Mouse (Mus musculus) kidney, embryonic 14.5 days (tissue): Measurements from ENCODE around the gene Clec16a. TPM values are rescaled to one million over a fixed set of nuclear protein-coding genes. Genes with fewer than 3 reads are reported as not detected.

Experiments used
- ATAC-seq: fragments of 200-750 bp; cut with Nextera tagmentation; 2 replicates; pipeline ENCODE4 v1.8.0; 2017; ENCODE audit warnings: moderate number of reproducible peaks, mild to moderate bottlenecking, moderate TSS enrichment, moderate library complexity; ENCODE audit not compliant: low FRiP score, low TSS enrichment
- H3K27ac ChIP-seq: fragments of 300-500 bp; sonication (generic); 2 replicates; pipeline ENCODE4 v1.5.1; 2014; ENCODE audit warnings: low read depth, mild to moderate bottlenecking, low read length, moderate library complexity, mixed read lengths
- H3K27me3 ChIP-seq: fragments of 300-500 bp; sonication (generic); 2 replicates; pipeline ENCODE4 v1.6.1; 2014; ENCODE audit warnings: mild to moderate bottlenecking, low read length; ENCODE audit not compliant: control insufficient read depth, insufficient read depth
- H3K36me3 ChIP-seq: fragments of 300-500 bp; sonication (generic); 2 replicates; pipeline ENCODE4 v1.6.1; 2014; ENCODE audit warnings: low read length, mixed read lengths; ENCODE audit not compliant: control insufficient read depth, insufficient read depth
- H3K4me1 ChIP-seq: fragments of 300-500 bp; sonication (generic); 2 replicates; pipeline ENCODE4 v1.6.1; 2014; ENCODE audit warnings: low read length, mixed read lengths; ENCODE audit not compliant: control insufficient read depth, insufficient read depth
- H3K4me2 ChIP-seq: fragments of 300-500 bp; sonication (generic); replicated peaks from 2 replicates; pipeline ENCODE4 v1.6.1; 2014; ENCODE audit warnings: low read depth, mild to moderate bottlenecking, low read length
- H3K4me3 ChIP-seq: fragments of 300-500 bp; sonication (generic); 2 replicates; pipeline ENCODE4 v1.5.1; 2014; ENCODE audit warnings: mild to moderate bottlenecking, low read length
- H3K9ac ChIP-seq: fragments of 300-500 bp; sonication (generic); 2 replicates; pipeline ENCODE4 v1.6.1; 2014; ENCODE audit warnings: low read depth, mild to moderate bottlenecking, low read length, moderate library complexity
- H3K9me3 ChIP-seq: fragments of 300-500 bp; sonication (generic); 2 replicates; pipeline ENCODE4 v1.6.1; 2016; ENCODE audit warnings: low read length; ENCODE audit not compliant: control insufficient read depth
- WGBS: fragments of 180-500 bp; shearing (Covaris S2); extraction: QIAGEN DNeasy Blood & Tissue Kit; methylation state at CpG from one replicate; pipeline ENCODE4 v1.1.7; 2014; 5-methylcytosine and 5-hydroxymethylcytosine counted together
- polyA plus RNA-seq: library from polyadenylated mRNA; unstranded; fragments of >200 nt; fragmentation: Nextera tagmentation; extraction: Ambion mirVana; gene quantifications from 2 replicates; pipeline ENCODE4 v1.2.1, GENCODE M21; 2014

Gene Clec16a
- polyA plus RNA-seq, 1 experiment from 2014 or later: 38.4 TPM

DNA sequence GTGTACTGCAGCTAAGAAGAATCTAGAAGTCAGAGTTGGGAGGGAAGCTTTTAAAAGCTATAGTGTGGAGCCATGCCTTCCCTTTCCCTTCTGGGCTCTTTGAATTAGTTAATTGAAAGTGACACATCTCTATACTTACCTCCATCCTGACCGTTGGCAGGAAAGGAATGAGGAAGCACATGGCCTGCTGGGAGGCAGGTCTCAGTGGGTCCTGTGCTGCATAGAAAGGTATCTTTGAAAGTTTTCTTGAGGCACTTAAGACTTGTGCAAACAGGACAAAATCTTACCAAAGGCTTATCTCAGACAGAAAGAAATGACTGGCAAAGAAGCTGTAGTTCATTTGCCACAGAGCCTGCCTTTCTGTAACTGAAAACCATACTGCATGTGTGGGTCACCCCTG lies 76.6 kb downstream of the Clec16a start:
- no peak overlapping the region for H3K4me3 ChIP-seq
- H3K9me3 ChIP-seq: no peaks in the 10 kb centered on the region
- H3K4me2 ChIP-seq: no peak overlapping the region
- no peak overlapping the region for H3K9ac ChIP-seq
- no peaks in the 10 kb centered on the region for H3K4me1 ChIP-seq
- H3K27me3 ChIP-seq: no peaks in the 10 kb centered on the region
- WGBS: 65% methylated on average over 1 of the region's 1 CpGs
- ATAC-seq: no peak
- no peaks in the 10 kb centered on the region; the same call in 1 of the 2 replicates for H3K36me3 ChIP-seq
- H3K27ac ChIP-seq: no peak overlapping the region

DNA sequence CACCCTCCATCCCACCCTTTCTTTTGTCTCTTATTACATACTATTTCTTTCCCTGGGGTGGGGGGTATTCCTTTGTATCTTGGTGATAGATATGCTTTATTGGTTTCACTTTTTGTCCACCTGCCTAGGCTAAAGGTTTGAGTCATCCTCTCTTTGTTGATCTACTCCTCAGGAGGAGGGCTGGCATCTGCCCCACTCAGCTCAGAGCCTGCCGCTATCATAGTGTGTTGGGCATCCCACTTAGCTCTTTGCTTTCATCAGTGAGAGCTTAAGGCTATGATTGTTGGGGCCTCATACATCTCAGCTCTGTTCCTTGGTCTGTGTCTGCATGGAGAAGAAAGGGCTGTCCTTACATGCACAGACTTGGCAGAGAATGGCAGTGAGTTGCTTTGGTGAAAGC lies 81.0 kb downstream of the Clec16a start:
- ATAC-seq: no peak
- Histone ChIP-seq H3K27ac (no peak overlapping the region), H3K4me2 (no peak overlapping the region), H3K4me3 (no peak overlapping the region), H3K4me1 (no peaks in the 10 kb centered on the region), H3K27me3 (no peaks in the 10 kb centered on the region), H3K36me3 (peaks cover 9% of the 10 kb centered on the region), H3K9me3 (no peaks in the 10 kb centered on the region), H3K9ac (no peak overlapping the region)
- WGBS: 95% methylated on average over 1 of the region's 1 CpGs

DNA sequence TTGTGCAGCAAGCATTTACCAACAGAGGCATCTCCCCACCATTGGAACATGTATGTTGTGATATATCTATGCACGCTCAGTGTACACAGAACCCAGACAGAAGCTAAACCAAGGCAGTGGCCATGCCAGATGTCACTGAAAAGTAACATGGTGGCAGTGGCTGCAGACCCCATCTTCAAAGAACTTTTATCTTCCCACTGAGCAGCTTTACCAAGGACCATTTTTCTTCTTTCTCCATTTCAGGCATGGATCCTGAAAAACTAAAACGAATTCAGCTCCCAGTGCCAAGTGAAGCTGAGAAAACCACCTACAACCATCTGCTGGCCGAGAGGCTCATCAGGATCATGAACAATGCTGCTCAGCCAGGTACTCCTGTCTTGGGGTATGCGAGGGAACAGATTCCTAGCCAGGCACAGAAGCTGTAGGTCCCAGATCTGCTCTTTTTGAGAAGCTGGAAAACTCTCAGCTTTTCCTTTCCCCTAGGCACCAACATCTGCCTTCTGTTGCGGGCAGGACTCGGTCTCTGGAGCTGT lies 82.1 kb downstream of the Clec16a start:
- H3K9ac ChIP-seq: no peak overlapping the region
- no peak overlapping the region for H3K27ac ChIP-seq
- peaks cover 9% of the 10 kb centered on the region for H3K36me3 ChIP-seq
- H3K4me3 ChIP-seq: no peak overlapping the region
- H3K9me3 ChIP-seq: no peaks in the 10 kb centered on the region
- no peak overlapping the region for H3K4me2 ChIP-seq
- no peaks in the 10 kb centered on the region for H3K27me3 ChIP-seq
- ATAC-seq: no peak
- WGBS: 95% methylated on average over 6 of the region's 6 CpGs
- H3K4me1 ChIP-seq: no peaks in the 10 kb centered on the region

DNA sequence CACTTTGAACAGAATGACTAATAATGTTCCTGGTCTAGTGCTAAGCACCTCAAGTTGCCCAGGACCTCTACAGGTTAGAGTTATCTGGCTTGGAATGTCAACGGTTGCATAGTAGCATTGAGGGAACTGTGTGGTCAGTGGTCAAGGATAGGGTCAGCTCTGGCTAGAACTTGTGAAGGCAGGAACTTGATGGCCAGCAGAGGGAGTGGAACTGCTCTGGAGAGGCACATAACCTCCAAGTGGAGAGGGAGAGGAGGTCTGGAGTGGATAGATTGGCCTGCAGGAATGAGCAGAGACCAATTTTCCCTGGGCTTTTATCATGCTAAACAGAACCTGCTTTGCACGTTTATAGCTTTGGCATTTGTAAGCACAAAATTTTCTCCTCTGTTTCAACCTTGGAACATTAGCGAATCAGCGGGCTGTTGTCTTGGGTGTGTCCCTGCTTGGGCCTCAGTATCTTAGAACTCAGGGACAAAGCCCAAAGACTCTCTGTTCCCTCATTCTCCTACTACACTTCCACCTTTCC lies 83.0 kb downstream of the Clec16a start:
- no peak overlapping the region for H3K27ac ChIP-seq
- no peak overlapping the region for H3K4me3 ChIP-seq
- WGBS: 88% methylated on average over 4 of the region's 4 CpGs
- peaks cover 9% of the 10 kb centered on the region for H3K36me3 ChIP-seq
- no peaks in the 10 kb centered on the region for H3K27me3 ChIP-seq
- no peaks in the 10 kb centered on the region for H3K9me3 ChIP-seq
- no peaks in the 10 kb centered on the region for H3K4me1 ChIP-seq
- no peak overlapping the region for H3K9ac ChIP-seq
- no peak for ATAC-seq
- H3K4me2 ChIP-seq: no peak overlapping the region

DNA sequence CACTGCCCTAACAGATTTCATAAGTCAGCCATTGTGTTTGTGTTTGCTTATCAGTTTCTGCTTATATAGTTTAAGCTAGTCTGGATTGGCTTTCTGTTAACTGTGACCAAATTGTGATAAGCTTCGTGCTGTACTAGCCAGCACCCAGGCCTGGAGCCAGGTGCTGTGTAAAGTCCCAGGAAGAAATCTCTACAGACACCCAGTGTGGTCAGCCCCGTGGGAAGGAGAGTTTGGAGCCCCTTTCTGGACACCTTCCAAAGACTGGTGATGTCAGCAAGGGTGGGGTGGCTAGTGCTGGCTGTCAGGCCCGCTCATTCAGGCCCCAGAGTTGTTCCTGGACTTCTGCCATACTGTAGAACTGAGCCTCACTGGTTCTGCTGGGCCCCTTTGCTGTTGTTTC lies 83.8 kb downstream of the Clec16a start:
- no peaks in the 10 kb centered on the region for H3K27me3 ChIP-seq
- H3K36me3 ChIP-seq: peaks cover 9% of the 10 kb centered on the region
- no peak overlapping the region for H3K27ac ChIP-seq
- WGBS: 71% methylated on average over 3 of the region's 3 CpGs
- no peaks in the 10 kb centered on the region for H3K9me3 ChIP-seq
- H3K4me2 ChIP-seq: no peak overlapping the region
- H3K4me1 ChIP-seq: no peaks in the 10 kb centered on the region
- no peak for ATAC-seq
- no peak overlapping the region for H3K9ac ChIP-seq
- no peak overlapping the region for H3K4me3 ChIP-seq

DNA sequence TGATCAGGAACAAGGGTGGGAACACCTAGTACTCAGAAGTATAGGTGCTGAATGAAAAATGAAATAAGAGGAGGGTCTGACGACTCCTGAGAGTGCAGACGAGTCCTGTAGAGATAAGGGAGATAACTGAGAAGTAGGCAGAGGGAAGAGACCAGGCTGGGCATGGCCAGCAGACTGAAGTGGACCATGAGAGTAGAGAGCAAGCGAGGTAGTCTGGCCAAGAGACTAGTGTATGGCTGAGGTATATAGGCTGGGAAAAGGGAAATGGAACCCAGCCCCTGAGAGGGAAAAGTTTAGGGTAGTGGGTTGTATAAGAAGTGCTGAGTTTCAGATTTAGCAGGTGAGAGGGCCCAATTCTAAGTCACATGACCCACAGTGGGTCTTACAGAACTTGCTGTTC lies 84.2 kb downstream of the Clec16a start:
- Histone ChIP-seq H3K36me3 (peaks cover 9% of the 10 kb centered on the region), H3K4me2 (no peak overlapping the region), H3K27ac (no peak overlapping the region), H3K4me3 (no peak overlapping the region), H3K27me3 (no peaks in the 10 kb centered on the region), H3K9me3 (no peaks in the 10 kb centered on the region), H3K4me1 (no peaks in the 10 kb centered on the region), H3K9ac (no peak overlapping the region)
- 90% methylated on average over 3 of the region's 3 CpGs for WGBS
- no peak for ATAC-seq

DNA sequence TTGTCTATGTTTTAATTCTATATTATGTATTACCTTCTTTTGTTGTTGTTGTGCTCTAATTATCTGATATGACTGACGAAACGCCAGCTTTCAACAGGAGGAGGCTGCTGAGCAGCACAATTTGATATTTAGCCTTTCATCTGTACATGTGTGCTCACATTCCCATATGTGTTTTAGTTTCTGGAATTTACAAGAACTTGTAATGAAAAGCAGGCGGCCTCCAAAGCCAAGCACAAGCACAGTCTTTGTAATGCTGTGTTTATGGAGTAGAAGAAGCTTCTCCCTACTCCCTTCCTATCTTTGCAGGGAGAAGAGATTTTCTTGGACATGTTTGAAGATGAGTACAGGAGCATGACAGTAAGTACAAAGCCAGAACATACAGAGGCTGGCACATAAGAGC lies 89.8 kb downstream of the Clec16a start:
- no peaks in the 10 kb centered on the region for H3K27me3 ChIP-seq
- H3K4me1 ChIP-seq: 0 out of 2 replicates have a peak, but pooled peaks cover 5% of the 10 kb centered on the region
- no peak overlapping the region for H3K4me3 ChIP-seq
- no peak overlapping the region for H3K4me2 ChIP-seq
- H3K9me3 ChIP-seq: no peaks in the 10 kb centered on the region
- no peak overlapping the region for H3K27ac ChIP-seq
- H3K36me3 ChIP-seq: peaks cover 4% of the 10 kb centered on the region; the same call in 1 of the 2 replicates
- no peak for ATAC-seq
- 95% methylated on average over 3 of the region's 3 CpGs for WGBS
- no peak overlapping the region for H3K9ac ChIP-seq

DNA sequence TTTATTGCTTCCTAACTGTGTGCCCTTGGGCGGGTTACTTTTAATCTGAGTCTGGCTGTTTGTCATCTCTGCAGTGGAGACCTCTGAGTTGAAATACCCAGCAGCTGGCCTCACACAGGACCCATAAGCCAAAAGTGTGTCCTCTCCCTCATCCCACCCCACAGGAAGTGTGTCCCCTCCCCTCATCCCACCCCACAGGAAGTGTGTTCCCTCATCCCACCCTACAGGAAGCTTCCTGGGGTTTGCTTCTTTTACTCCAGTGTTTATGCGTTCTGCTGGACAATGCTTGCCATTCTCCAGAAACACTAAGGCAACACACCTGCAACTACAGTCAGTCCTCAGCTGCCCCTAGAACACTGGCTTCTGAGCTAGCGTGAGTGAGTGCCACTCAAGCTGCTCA lies 92.8 kb downstream of the Clec16a start:
- no peaks in the 10 kb centered on the region for H3K27me3 ChIP-seq
- H3K4me1 ChIP-seq: 0 out of 2 replicates have a peak, but pooled peaks cover 5% of the 10 kb centered on the region
- no peak overlapping the region for H3K9ac ChIP-seq
- no peak overlapping the region for H3K4me2 ChIP-seq
- no peak overlapping the region for H3K27ac ChIP-seq
- H3K36me3 ChIP-seq: no peaks in the 10 kb centered on the region
- WGBS: 65% methylated on average over 3 of the region's 3 CpGs
- no peak for ATAC-seq
- H3K9me3 ChIP-seq: no peaks in the 10 kb centered on the region
- H3K4me3 ChIP-seq: no peak overlapping the region

DNA sequence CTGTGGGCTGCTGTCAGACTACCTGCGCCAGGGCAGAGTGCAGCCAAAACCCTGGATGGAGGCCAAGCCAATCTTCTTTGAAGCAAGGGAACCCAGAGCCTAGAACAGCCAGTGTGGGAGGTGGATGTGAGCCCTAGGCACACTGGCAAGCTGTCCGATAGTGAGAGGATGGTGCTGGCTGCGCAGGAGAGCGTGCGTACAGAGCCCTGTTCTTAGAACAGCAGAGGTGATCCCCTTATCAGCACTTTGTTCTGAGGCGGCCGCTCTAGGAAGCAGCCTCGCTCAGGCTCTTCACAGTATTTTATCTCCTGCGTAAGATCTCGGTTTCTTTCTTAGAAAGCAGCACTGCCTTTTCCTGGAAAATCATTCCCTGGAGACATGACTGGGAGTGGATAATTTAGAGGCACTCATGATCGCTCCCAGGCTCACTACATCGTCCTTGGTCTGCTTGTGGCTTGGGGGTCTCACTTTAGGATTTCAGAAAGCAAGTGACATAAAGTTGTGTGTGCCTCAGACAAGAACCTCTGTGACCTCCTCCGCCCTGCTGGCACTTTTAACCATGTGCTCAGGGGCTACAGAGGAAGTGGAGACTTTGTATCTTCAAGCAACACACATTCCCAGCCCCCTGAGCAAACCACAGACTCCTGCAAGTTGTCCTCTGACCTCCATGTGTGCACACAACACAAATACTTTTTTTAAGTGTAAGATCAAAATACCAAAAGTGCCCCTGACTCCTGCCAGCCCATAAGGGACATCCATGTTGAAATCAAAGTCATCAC lies 94.2 kb downstream of the Clec16a start:
- Histone ChIP-seq H3K4me1 (0 out of 2 replicates have a peak, but pooled peaks cover 7% of the 10 kb centered on the region), H3K4me3 (no peak overlapping the region), H3K27me3 (no peaks in the 10 kb centered on the region), H3K36me3 (no peaks in the 10 kb centered on the region), H3K27ac (no peak overlapping the region), H3K9me3 (no peaks in the 10 kb centered on the region), H3K4me2 (no peak overlapping the region), H3K9ac (no peak overlapping the region)
- WGBS: 59% methylated on average over 13 of the region's 13 CpGs
- ATAC-seq: no peak
